Mouse (Mus musculus): ENCODE data around the gene Barhl2.

GRCm38 (mm10) chr5:106445681-106446080 lies 12.3 kb downstream of the Barhl2 start:
- no peak for TF ChIP-seq CTCF (IDR thresholded peaks at IDR 0.05; ENCODE audit: low read depth)
- TF ChIP-seq EP300 (IDR thresholded peaks at IDR 0.05; ENCODE audit: low read depth), result no peak
